Mouse (Mus musculus) frontal cortex, postnatal 25 days (tissue): Measurements from ENCODE around the gene Ddx5.
A peak's percentile ranks its signal among the peaks of the same experiment; 100 is the strongest.
"Not testable (repeated sequence)": the region's sequence is repeated elsewhere in the genome, so short reads cannot be mapped to it uniquely, and the experiment has no call there.

Experiments
- DNase-seq, 2 experiments: peaks; one replicate each; pipeline ENCODE4 v3.0.0; 2022; ENCODE audit warnings: low spot score in 2 of 2

Ddx5 gene

GRCm38 (mm10) chr11:106788775-106789459 lies at the start of gene Ddx5, which contains the start of gene Cep95:
TSS of gene Ddx5 (minus strand) at chr11:106789185.
TSS of gene Cep95 (plus strand) at chr11:106789252.
- DNase-seq, result peak in 1 of 2 experiments; percentile 97

- DNase-seq, result no peak
These were observed 39.1 kb upstream of the Ddx5 start for GRCm38 (mm10) chr11:106828079-106828478.

DNA sequence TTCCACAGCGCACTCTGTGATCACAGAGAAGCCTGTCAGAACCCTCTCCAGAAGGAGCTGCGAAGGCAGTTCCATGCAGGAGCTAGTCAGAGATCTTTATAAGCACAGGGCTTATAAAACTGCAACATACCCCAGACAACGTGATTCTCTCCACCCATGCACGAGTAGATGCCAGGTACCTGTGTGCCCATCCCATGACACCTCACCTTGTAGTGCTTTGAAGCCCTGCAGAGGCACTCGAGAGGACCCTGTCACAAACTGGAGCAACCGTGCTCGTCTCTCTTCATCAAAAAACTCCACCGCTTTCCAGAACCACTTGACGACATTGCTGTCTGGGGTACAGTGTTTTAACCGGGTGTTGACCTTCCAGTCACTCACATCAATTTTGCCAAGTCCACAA lies 35.4 kb upstream of the Ddx5 start:
- DNase-seq, result no peak

- DNase-seq, result no peak
These were observed 34.8 kb upstream of the Ddx5 start for GRCm38 (mm10) chr11:106823741-106824140.

GRCm38 (mm10) chr11:106822911-106823310 lies 33.9 kb upstream of the Ddx5 start:
- no peak for DNase-seq

GRCm38 (mm10) chr11:106822491-106822890 lies 33.5 kb upstream of the Ddx5 start:
- no peak for DNase-seq

- no peak for DNase-seq
These were observed 32.4 kb upstream of the Ddx5 start for GRCm38 (mm10) chr11:106821397-106821796.

DNA sequence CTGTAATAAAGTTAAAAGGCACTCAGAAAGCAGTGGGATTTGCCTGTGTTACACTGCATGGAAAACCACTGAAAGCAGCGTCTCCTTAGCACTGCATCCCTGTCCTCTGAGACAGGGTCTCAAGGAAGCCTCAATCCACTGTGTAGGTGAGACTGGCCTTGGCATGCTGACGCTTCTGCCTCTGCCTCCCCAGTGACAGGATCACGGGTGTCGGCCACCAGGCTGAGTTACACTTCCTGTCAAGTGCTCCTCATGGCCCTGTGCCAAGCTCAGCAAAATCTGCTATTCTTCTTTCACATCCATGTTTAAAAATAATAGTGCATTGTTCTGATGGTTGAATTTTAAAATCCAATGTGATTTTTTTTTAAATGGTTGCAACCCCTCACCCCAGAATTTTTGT lies 32.0 kb upstream of the Ddx5 start:
- DNase-seq, result no peak

- no peak for DNase-seq
These were observed 31.3 kb upstream of the Ddx5 start for GRCm38 (mm10) chr11:106820252-106820651.

GRCm38 (mm10) chr11:106819595-106819994 lies 30.6 kb upstream of the Ddx5 start:
- no peak for DNase-seq

DNA sequence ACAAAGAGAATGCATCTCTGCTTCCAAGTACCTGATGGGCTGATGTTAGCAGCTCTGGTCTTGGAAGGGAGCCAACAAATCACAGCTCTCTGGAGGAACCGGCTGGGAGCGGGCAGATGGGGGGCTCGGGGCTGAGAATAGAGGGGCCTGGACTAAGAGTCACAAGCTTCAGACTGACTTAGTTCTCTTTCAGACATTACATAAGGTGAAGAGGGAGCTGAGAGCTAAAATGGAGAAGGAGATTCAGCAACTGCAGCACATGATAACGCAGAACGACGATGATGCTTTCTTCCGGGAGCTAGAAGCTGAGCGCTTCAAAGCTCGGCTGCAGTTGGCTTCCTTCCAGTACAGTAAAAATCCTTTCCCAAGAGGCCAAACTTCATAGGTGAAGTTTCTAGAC lies 29.4 kb upstream of the Ddx5 start:
- no peak for DNase-seq

- DNase-seq, result no peak
These were observed 28.8 kb upstream of the Ddx5 start for GRCm38 (mm10) chr11:106817808-106818207.

- DNase-seq, result no peak
These were observed 28.2 kb upstream of the Ddx5 start for GRCm38 (mm10) chr11:106817156-106817555.

DNA sequence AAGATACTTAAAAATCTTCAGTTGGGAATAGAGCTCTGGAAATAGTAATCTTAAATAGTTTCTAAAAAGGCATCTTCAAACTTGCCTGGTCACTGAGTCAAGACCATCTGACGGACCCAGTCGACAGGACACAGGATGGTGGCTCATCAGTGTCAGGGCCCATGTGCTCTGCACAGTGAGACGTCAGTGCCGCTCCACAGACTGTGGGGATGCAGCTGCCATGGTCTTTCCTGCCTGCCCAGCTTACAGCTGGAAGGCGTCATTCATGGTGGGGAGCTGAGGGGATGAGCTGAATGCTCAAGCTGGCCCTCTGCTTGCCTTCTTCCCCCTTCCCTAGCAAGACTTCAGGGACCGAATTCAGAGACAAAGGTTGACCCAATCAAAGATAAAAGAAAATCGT lies 27.3 kb upstream of the Ddx5 start:
- DNase-seq, result no peak

GRCm38 (mm10) chr11:106815761-106816160 lies 26.8 kb upstream of the Ddx5 start:
- no peak for DNase-seq

GRCm38 (mm10) chr11:106815331-106815730 lies 26.3 kb upstream of the Ddx5 start:
- no peak for DNase-seq

GRCm38 (mm10) chr11:106814601-106815320 lies 25.8 kb upstream of the Ddx5 start:
- no peak for DNase-seq

DNA sequence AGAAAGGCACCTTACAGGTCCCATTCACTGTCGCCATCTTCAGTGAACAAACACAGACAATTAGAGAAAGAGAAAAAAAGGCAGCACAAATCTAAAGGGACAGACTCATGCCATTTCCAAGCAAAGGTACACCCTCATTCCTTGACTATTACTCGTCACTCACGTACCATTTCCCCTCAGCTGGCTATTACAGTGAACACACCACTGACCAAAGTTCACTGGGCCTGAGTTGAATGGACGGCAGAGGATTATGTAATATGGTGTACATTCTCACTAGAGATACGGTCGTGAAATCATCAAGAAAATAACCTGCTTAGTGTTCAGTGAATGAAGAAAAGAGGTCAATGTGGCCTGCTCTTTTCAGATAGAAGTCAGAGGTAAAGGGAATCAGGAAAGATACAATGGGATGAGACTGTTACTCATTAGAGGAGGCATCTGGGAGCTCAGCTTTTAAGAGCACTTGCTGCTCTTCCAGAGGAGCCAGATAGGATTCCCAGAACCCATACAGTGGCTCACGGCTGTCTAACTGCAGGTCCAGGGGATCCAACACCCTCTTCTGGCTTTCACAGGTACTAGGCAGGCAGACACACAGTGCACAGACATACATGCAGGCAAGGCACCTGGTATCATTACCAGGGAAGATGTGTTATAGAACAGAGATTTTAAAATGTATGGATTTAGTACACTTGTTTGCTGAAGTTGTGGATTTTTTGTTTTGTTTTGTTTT lies 23.6 kb upstream of the Ddx5 start:
- no peak for DNase-seq

DNA sequence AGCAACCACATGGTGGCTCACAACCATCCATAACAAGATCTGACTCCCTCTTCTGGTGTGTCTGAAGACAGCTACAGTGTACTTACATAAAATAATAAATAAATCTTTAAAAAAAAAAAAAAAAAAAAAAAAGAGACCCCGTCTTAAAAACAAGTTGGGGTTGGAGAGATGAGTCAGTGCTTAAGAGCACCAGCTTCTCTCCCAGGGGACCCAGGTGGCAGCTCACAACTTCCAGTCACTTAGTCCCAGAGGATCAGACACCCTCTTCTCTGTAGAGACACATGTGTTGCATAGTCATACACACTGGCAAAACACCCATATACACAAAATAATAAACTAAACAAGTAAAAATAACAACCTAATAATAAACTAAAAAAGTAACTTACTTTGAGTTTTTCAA lies 18.5 kb upstream of the Ddx5 start:
- not testable (repeated sequence) for DNase-seq

- no peak for DNase-seq
These were observed 13.2 kb upstream of the Ddx5 start for GRCm38 (mm10) chr11:106802069-106802627.

DNA sequence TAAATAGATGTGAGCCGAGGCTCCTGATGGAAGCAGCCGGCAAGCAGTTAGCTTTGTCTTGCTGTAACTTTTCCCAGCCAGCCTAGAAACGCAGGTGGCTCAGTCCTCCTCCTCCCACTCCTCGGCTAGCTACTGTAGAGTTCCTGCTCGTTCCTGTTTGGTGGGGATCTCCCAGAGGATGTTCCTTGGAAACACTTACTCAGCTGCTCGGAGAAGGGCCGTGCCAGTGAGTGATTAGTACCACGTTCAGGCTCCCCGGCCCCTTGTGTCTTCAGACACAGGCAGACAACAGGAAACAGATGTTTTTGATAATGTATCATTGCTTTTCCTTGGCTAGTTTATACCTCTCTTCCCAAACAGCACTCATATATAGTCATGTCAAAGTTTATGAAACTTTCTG lies 6.7 kb upstream of the Ddx5 start:
- no peak for DNase-seq

GRCm38 (mm10) chr11:106793846-106794245 lies 4.9 kb upstream of the Ddx5 start:
- DNase-seq, result no peak
